In the genomic region with DNA sequence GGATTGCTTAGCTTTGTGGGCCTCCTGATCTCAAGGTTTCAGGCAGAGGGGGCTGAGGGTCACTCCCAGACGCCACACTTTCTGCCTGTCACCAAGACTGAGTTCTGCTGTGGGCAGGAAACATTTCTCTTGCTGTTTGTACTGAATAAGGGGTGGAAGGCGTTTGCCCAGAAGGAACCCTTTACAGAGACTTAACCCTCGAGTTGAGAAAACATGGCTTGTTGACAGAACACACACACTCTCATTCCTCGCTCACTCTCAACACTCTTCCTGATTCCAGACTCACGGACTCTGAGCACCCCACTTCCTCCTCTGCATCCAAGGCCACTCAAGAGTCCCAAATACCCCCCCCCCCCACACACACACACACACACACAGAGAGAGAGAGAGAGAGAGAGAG, we compare ENCODE assay signal across 14 mouse cellular contexts. TPM values are rescaled to one million over a fixed set of nuclear protein-coding genes. Genes with fewer than 3 reads are reported as not detected.
A peak's percentile ranks its signal among the peaks of the same experiment; 100 is the strongest.
DNase-seq lines count a peak whose midpoint lies in the region; ATAC-seq and TF ChIP-seq lines count a peak whose summit lies in the region.
"Had no signal": no experiment of that assay in that cellular context is flagged by ENCODE, and none has a peak within 500 bp of the region (broad histone marks: within the 10 kb centered on the region; RNA-seq: fewer than 3 reads in every experiment).

No protein-coding gene starts in this region.

- peak overlapping the region; percentile 30; the same call in 1 of the 2 replicates for H3K27ac ChIP-seq in hindbrain, embryonic 11.5 days (ENCODE audit: low read depth, low read length)
- H3K27ac ChIP-seq in hindbrain, postnatal 0 days = no peak overlapping the region
- peak overlapping the region; percentile 32; the same call in 1 of the 2 replicates for H3K27ac ChIP-seq in neural tube, embryonic 12.5 days
- H3K27ac ChIP-seq in neural tube, embryonic 15.5 days (replicated peaks) = no peak overlapping the region
- peak overlapping the region; percentile 73 for H3K27ac ChIP-seq in lung, embryonic 16.5 days (ENCODE audit: low read length)
- peak overlapping the region; percentile 63; the same call in 1 of the 2 replicates for H3K27ac ChIP-seq in stomach, postnatal 0 days (replicated peaks)
- H3K27ac ChIP-seq: heart, embryonic 15.5 days had no signal

- no peak overlapping the region for H3K4me3 ChIP-seq in hindbrain, embryonic 11.5 days (ENCODE audit: low read depth, low read length)
- H3K4me3 ChIP-seq in hindbrain, postnatal 0 days (ENCODE audit: low read length) = no peak overlapping the region
- no peak overlapping the region for H3K4me3 ChIP-seq in neural tube, embryonic 12.5 days
- H3K4me3 ChIP-seq in neural tube, embryonic 15.5 days (replicated peaks) = no peak overlapping the region
- no peak overlapping the region for H3K4me3 ChIP-seq in lung, embryonic 16.5 days (ENCODE audit: low read length)
- no peak overlapping the region for H3K4me3 ChIP-seq in stomach, postnatal 0 days (ENCODE audit: low read depth, low read length)
- H3K4me3 ChIP-seq: heart, embryonic 15.5 days; megakaryocyte, embryonic 14.5 days had no signal

- H3K36me3 ChIP-seq in hindbrain, embryonic 11.5 days (ENCODE audit: control insufficient read depth, insufficient read depth, low read length) = no peaks in the 10 kb centered on the region
- no peaks in the 10 kb centered on the region for H3K36me3 ChIP-seq in hindbrain, postnatal 0 days (ENCODE audit: insufficient read depth, low read length)
- no peaks in the 10 kb centered on the region for H3K36me3 ChIP-seq in neural tube, embryonic 12.5 days
- H3K36me3 ChIP-seq in neural tube, embryonic 15.5 days = no peaks in the 10 kb centered on the region
- H3K36me3 ChIP-seq in lung, embryonic 16.5 days (ENCODE audit: control insufficient read depth, insufficient read depth, low read length) = no peaks in the 10 kb centered on the region
- no peaks in the 10 kb centered on the region for H3K36me3 ChIP-seq in stomach, postnatal 0 days (ENCODE audit: control insufficient read depth, insufficient read depth, low read length)
- H3K36me3 ChIP-seq: heart, embryonic 15.5 days had no signal

- no peak overlapping the region for H3K4me2 ChIP-seq in hindbrain, embryonic 11.5 days (replicated peaks; ENCODE audit: low read depth, low read length)
- no peak overlapping the region for H3K4me2 ChIP-seq in hindbrain, postnatal 0 days (ENCODE audit: low read depth, low read length)
- H3K4me2 ChIP-seq in neural tube, embryonic 12.5 days (replicated peaks) = peak overlapping the region; percentile 95
- no peak overlapping the region for H3K4me2 ChIP-seq in neural tube, embryonic 15.5 days
- H3K4me2 ChIP-seq in lung, embryonic 16.5 days (ENCODE audit: low read depth, low read length) = no peak overlapping the region
- H3K4me2 ChIP-seq in stomach, postnatal 0 days (replicated peaks; ENCODE audit: low read depth) = no peak overlapping the region
- H3K4me2 ChIP-seq: heart, embryonic 15.5 days; liver, embryonic 11.5 days had no signal

- no peak overlapping the region for H3K9ac ChIP-seq in hindbrain, embryonic 11.5 days (ENCODE audit: low read depth, low read length)
- H3K9ac ChIP-seq in hindbrain, postnatal 0 days (replicated peaks; ENCODE audit: low read length) = no peak overlapping the region
- no peak overlapping the region for H3K9ac ChIP-seq in neural tube, embryonic 12.5 days
- H3K9ac ChIP-seq in neural tube, embryonic 15.5 days (replicated peaks) = no peak overlapping the region
- H3K9ac ChIP-seq in lung, embryonic 16.5 days (ENCODE audit: low read length) = peak overlapping the region; percentile 26; the same call in 1 of the 2 replicates
- no peak overlapping the region for H3K9ac ChIP-seq in stomach, postnatal 0 days (ENCODE audit: low read length)
- H3K9ac ChIP-seq: heart, embryonic 15.5 days had no signal

- H3K9me3 ChIP-seq in hindbrain, embryonic 11.5 days (ENCODE audit: control insufficient read depth, low read length) = no peaks in the 10 kb centered on the region
- H3K9me3 ChIP-seq in hindbrain, postnatal 0 days (ENCODE audit: low read length) = no peaks in the 10 kb centered on the region
- H3K9me3 ChIP-seq in neural tube, embryonic 12.5 days = no peaks in the 10 kb centered on the region
- H3K9me3 ChIP-seq in neural tube, embryonic 15.5 days (replicated peaks) = no peaks in the 10 kb centered on the region
- H3K9me3 ChIP-seq in lung, embryonic 16.5 days (ENCODE audit: control insufficient read depth, low read length) = no peaks in the 10 kb centered on the region
- no peaks in the 10 kb centered on the region for H3K9me3 ChIP-seq in stomach, postnatal 0 days (ENCODE audit: control insufficient read depth, low read length)
- H3K9me3 ChIP-seq: heart, embryonic 15.5 days; megakaryocyte, embryonic 14.5 days had no signal

- H3K4me1 ChIP-seq in hindbrain, embryonic 11.5 days (replicated peaks; ENCODE audit: control insufficient read depth, insufficient read depth, low read length) = peaks cover 7% of the 10 kb centered on the region
- no peaks in the 10 kb centered on the region for H3K4me1 ChIP-seq in hindbrain, postnatal 0 days (ENCODE audit: insufficient read depth, low read length)
- peaks cover 52% of the 10 kb centered on the region for H3K4me1 ChIP-seq in neural tube, embryonic 12.5 days
- H3K4me1 ChIP-seq in neural tube, embryonic 15.5 days = peaks cover 45% of the 10 kb centered on the region
- peaks cover 10% of the 10 kb centered on the region for H3K4me1 ChIP-seq in lung, embryonic 16.5 days (replicated peaks; ENCODE audit: control insufficient read depth, insufficient read depth, low read length)
- H3K4me1 ChIP-seq in stomach, postnatal 0 days (replicated peaks; ENCODE audit: control insufficient read depth, insufficient read depth) = no peaks in the 10 kb centered on the region

- TF ChIP-seq CTCF in hindbrain, postnatal 0 days (IDR thresholded peaks at IDR 0.05; ENCODE audit: low read depth) = no peak
- TF ChIP-seq CTCF in stomach, postnatal 0 days (IDR thresholded peaks at IDR 0.05; ENCODE audit: low read depth) = no peak

- no peak for DNase-seq in hindbrain, embryonic 11.5 days (ENCODE audit: low spot score)
- no peak for DNase-seq in hindbrain, postnatal 0 days (ENCODE audit: low spot score)
- DNase-seq in stomach, postnatal 0 days (ENCODE audit: low spot score) = peak; percentile 33
- no peak for DNase-seq in right cerebral cortex, postnatal 36 days (ENCODE audit: low spot score in 2 of 2)
- DNase-seq in urinary bladder, postnatal 4 days (ENCODE audit: low spot score in 2 of 2) = no peak
- DNase-seq: adrenal gland, adult 2 months; cerebellum, adult 2 months; heart, adult 11 months had no signal

- ATAC-seq in hindbrain, embryonic 11.5 days (ENCODE audit: low FRiP score) = no peak
- no peak for ATAC-seq in hindbrain, postnatal 0 days
- no peak for ATAC-seq in neural tube, embryonic 12.5 days (ENCODE audit: low FRiP score, low read depth)
- ATAC-seq in neural tube, embryonic 15.5 days (ENCODE audit: low FRiP score) = no peak
- peak; percentile 83 for ATAC-seq in lung, embryonic 16.5 days (ENCODE audit: low read depth)
- ATAC-seq in stomach, postnatal 0 days (ENCODE audit: low FRiP score, low TSS enrichment) = peak; percentile 74

- H3K27me3 ChIP-seq in hindbrain, embryonic 11.5 days (ENCODE audit: control insufficient read depth, insufficient read depth, low read length) = peaks cover 9% of the 10 kb centered on the region; the same call in 1 of the 2 replicates
- H3K27me3 ChIP-seq in hindbrain, postnatal 0 days (ENCODE audit: insufficient read depth, low read length) = peaks cover 6% of the 10 kb centered on the region; the same call in 1 of the 2 replicates
- H3K27me3 ChIP-seq in neural tube, embryonic 12.5 days (replicated peaks) = peaks cover 12% of the 10 kb centered on the region
- peaks cover 9% of the 10 kb centered on the region; the same call in 1 of the 2 replicates for H3K27me3 ChIP-seq in neural tube, embryonic 15.5 days (replicated peaks)
- H3K27me3 ChIP-seq in lung, embryonic 16.5 days (ENCODE audit: control insufficient read depth, insufficient read depth, low read depth, low read length) = peaks cover 37% of the 10 kb centered on the region
- no peaks in the 10 kb centered on the region for H3K27me3 ChIP-seq in stomach, postnatal 0 days (ENCODE audit: control insufficient read depth, insufficient read depth, low read length)

- WGBS in hindbrain, embryonic 11.5 days = 51% methylated on average over 5 of the region's 5 CpGs
- WGBS in hindbrain, postnatal 0 days = 71% methylated on average over 5 of the region's 5 CpGs
- 62% methylated on average over 5 of the region's 5 CpGs for whole genome bisulfite sequencing in neural tube, embryonic 12.5 days
- WGBS in neural tube, embryonic 15.5 days = 68% methylated on average over 5 of the region's 5 CpGs
- WGBS in lung, embryonic 16.5 days = 20% methylated on average over 5 of the region's 5 CpGs
- WGBS in stomach, postnatal 0 days = 29% methylated on average over 5 of the region's 5 CpGs

- TF ChIP-seq EP300 in stomach, postnatal 0 days (optimal IDR thresholded peaks at IDR 0.05) = no peak

RNA-seq across cellular contexts. Expression of a gene that starts 3.3 kb away (rescaled TPM):
- 14.8 and 21.1 TPM in 2 replicates for polyA plus RNA-seq in hindbrain, embryonic 11.5 days (2014; fragmentation: Nextera tagmentation; extraction: Ambion mirVana)
- total RNA-seq in hindbrain, postnatal 0 days (2014; rRNA removed) = 12.1 and 20.1 TPM in 2 replicates
- polyA plus RNA-seq in hindbrain, postnatal 0 days (2015; fragmentation: Nextera tagmentation; extraction: Ambion mirVana) = 9.9 and 10.0 TPM in 2 replicates
- polyA plus RNA-seq in neural tube, embryonic 12.5 days (2016; fragmentation: Nextera tagmentation; extraction: Ambion mirVana) = 23.8 and 36.7 TPM in 2 replicates
- polyA plus RNA-seq in neural tube, embryonic 15.5 days (2015; fragmentation: Nextera tagmentation; extraction: Ambion mirVana) = 5.2 and 11.3 TPM in 2 replicates
- 6.0 and 6.9 TPM in 2 replicates for polyA plus RNA-seq in lung, embryonic 16.5 days (2015; fragmentation: Nextera tagmentation; extraction: Ambion mirVana)
- 15.5 and 21.6 TPM in 2 replicates for polyA plus RNA-seq in stomach, postnatal 0 days (2015; fragmentation: Nextera tagmentation; extraction: Ambion mirVana)

Comparison
In these comparisons a context has a peak if more than half of its experiments do, and no peak if none do; other contexts are left out.
1. H3K27ac ChIP-seq: peak in hindbrain, embryonic 11.5 days (single experiment), neural tube, embryonic 12.5 days (single experiment), lung, embryonic 16.5 days (single experiment) and stomach, postnatal 0 days (single experiment); none in hindbrain, postnatal 0 days (single experiment) and neural tube, embryonic 15.5 days (single experiment).
2. ATAC-seq: peak in lung, embryonic 16.5 days (single experiment) and stomach, postnatal 0 days (single experiment); none in hindbrain, embryonic 11.5 days (single experiment), hindbrain, postnatal 0 days (single experiment), neural tube, embryonic 12.5 days (single experiment) and neural tube, embryonic 15.5 days (single experiment).